Mouse (Mus musculus) embryo, embryonic 10.5 days (tissue): ENCODE measurements around the gene Mical3.

Experiments used
- DNase-seq: peaks from one replicate; pipeline ENCODE4 v3.0.0-alpha.2; 2015; ENCODE audit warnings: low spot score

Gene Mical3

GRCm38 (mm10) chr6:121082094-121082473, 48.7 kb downstream of the Mical3 start:
- no peak for DNase-seq

- DNase-seq: peak; percentile 41
These were observed 49.3 kb downstream of the Mical3 start for GRCm38 (mm10) chr6:121081288-121082093.

- no peak for DNase-seq
These were observed 52.6 kb downstream of the Mical3 start for GRCm38 (mm10) chr6:121078175-121078574.

GRCm38 (mm10) chr6:121076929-121077566, 53.8 kb downstream of the Mical3 start:
- no peak for DNase-seq

GRCm38 (mm10) chr6:121075763-121076162, 55.0 kb downstream of the Mical3 start:
- no peak for DNase-seq

GRCm38 (mm10) chr6:121073312-121073711, 57.5 kb downstream of the Mical3 start:
- DNase-seq: no peak

GRCm38 (mm10) chr6:121072615-121073014, 58.2 kb downstream of the Mical3 start:
- DNase-seq: no peak

GRCm38 (mm10) chr6:121070584-121071230, 60.1 kb downstream of the Mical3 start:
- no peak for DNase-seq

GRCm38 (mm10) chr6:121069156-121069555, 61.6 kb downstream of the Mical3 start:
- DNase-seq: no peak

- no peak for DNase-seq
These were observed 62.7 kb downstream of the Mical3 start for GRCm38 (mm10) chr6:121068087-121068464.

GRCm38 (mm10) chr6:121067426-121068086, 63.2 kb downstream of the Mical3 start:
- no peak for DNase-seq

- DNase-seq: no peak
These were observed 64.0 kb downstream of the Mical3 start for GRCm38 (mm10) chr6:121066761-121067160.

GRCm38 (mm10) chr6:121064356-121065015, 66.3 kb downstream of the Mical3 start:
- peak; percentile 26 for DNase-seq

GRCm38 (mm10) chr6:121063771-121064170, 67.0 kb downstream of the Mical3 start:
- no peak for DNase-seq

- DNase-seq: no peak
These were observed 67.8 kb downstream of the Mical3 start for GRCm38 (mm10) chr6:121062891-121063408.

GRCm38 (mm10) chr6:121058039-121058438, 72.8 kb downstream of the Mical3 start:
- DNase-seq: no peak

GRCm38 (mm10) chr6:121057181-121057956, 73.4 kb downstream of the Mical3 start:
- DNase-seq: no peak

- no peak for DNase-seq
These were observed 75.3 kb downstream of the Mical3 start for GRCm38 (mm10) chr6:121055496-121055895.

GRCm38 (mm10) chr6:121054908-121055307, 75.9 kb downstream of the Mical3 start:
- DNase-seq: no peak

GRCm38 (mm10) chr6:121054340-121054739, 76.5 kb downstream of the Mical3 start:
- no peak for DNase-seq

- no peak for DNase-seq
These were observed 77.2 kb downstream of the Mical3 start for GRCm38 (mm10) chr6:121053585-121054112.
